Mouse (Mus musculus) lung, adult 2 months (tissue): Measurements from ENCODE around the gene Rspo1. TPM values are rescaled to one million over a fixed set of nuclear protein-coding genes. Genes with fewer than 3 reads are reported as not detected.

Experiments
- DNase-seq: peaks from one replicate; pipeline ENCODE4 v3.0.0; 2022
- H3K4me1 ChIP-seq: fragments of 200-500 bp; 2 replicates; pipeline ENCODE4 v1.6.1; 2011; ENCODE audit warnings: low read length; ENCODE audit not compliant: control insufficient read depth, insufficient read depth
- H3K4me3 ChIP-seq: fragments of 200-500 bp; replicated peaks from 2 replicates; pipeline ENCODE3; 2011; ENCODE audit warnings: low read depth, mild to moderate bottlenecking, control low read depth, low read length; ENCODE audit errors: extremely low read depth
- CTCF ChIP-seq: fragments of 200-500 bp; IDR thresholded peaks from 2 replicates; pipeline ENCODE4 v1.5.1; 2011; ENCODE audit warnings: mild to moderate bottlenecking, low read length, control low read depth; ENCODE audit not compliant: insufficient read depth
- POLR2A ChIP-seq: fragments of 200-500 bp; IDR thresholded peaks from 2 replicates; pipeline ENCODE4 v1.6.1; 2011; ENCODE audit warnings: low read depth, mild to moderate bottlenecking, control low read depth, low read length, borderline replicate concordance; ENCODE audit errors: extremely low read depth
- WGBS: fragments of 180-500 bp; shearing (Covaris S2); methylation state at CpG from one replicate; pipeline ENCODE4 v1.1.7; 2018; 5-methylcytosine and 5-hydroxymethylcytosine counted together
- polyA plus RNA-seq: library from polyadenylated mRNA; depleted of rRNA; stranded (reverse); fragments of >200 nt; gene quantifications from 2 replicates; pipeline ENCODE4 v1.2.3, GENCODE M21; 2012

The Rspo1 gene
- polyA plus RNA-seq, 1 experiment = 17.3 TPM

- Histone ChIP-seq H3K4me1 (peaks cover 5% of the 10 kb centered on the region; the same call in 1 of the 2 replicates), H3K4me3 (no peak within 1 kb of the TSS)
- DNase-seq = peak; percentile 15
- WGBS = 49% methylated on average over 10 of the region's 10 CpGs
- no peak for TF ChIP-seq POLR2A
- no peak for TF ChIP-seq CTCF
Observed at GRCm38 (mm10) chr4:125015806-125016635, 29.8 kb downstream of the Rspo1 start, which contains the start of gene Gnl2. Gnl2 (plus strand) TSS chr4:125016585.

GRCm38 (mm10) chr4:125017431-125017830, 31.2 kb downstream of the Rspo1 start:
- Histone ChIP-seq H3K4me1 (peaks cover 5% of the 10 kb centered on the region; the same call in 1 of the 2 replicates), H3K4me3 (no peak overlapping the region)
- TF ChIP-seq POLR2A (no peak), CTCF (no peak)
- DNase-seq = peak; percentile 33
- WGBS = 53% methylated on average over 11 of the region's 11 CpGs

GRCm38 (mm10) chr4:125020780-125021538, 34.7 kb downstream of the Rspo1 start:
- peaks cover 5% of the 10 kb centered on the region; the same call in 1 of the 2 replicates for H3K4me1 ChIP-seq
- WGBS = 28% methylated on average over 11 of the region's 11 CpGs
- TF ChIP-seq CTCF = peak; percentile 24; the same call in 1 of the 2 replicates
- no peak for TF ChIP-seq POLR2A

GRCm38 (mm10) chr4:125029891-125030614, 43.8 kb downstream of the Rspo1 start:
- peak; percentile 93 for DNase-seq
- peak; percentile 93; the same call in 1 of the 2 replicates for TF ChIP-seq POLR2A
- no peak for TF ChIP-seq CTCF
- Histone ChIP-seq H3K4me3 (peak overlapping the region; percentile 75), H3K4me1 (peaks cover 4% of the 10 kb centered on the region; the same call in 1 of the 2 replicates)
- WGBS = under 1% methylated on average over 50 of the region's 50 CpGs

More at GRCm38 (mm10) chr4:125020780-125021538, 34.7 kb downstream of the Rspo1 start:
- DNase-seq = no peak
- H3K4me3 ChIP-seq = no peak overlapping the region

GRCm38 (mm10) chr4:125034341-125034740, 48.1 kb downstream of the Rspo1 start:
- DNase-seq = no peak
- H3K4me3 ChIP-seq = no peak overlapping the region
- TF ChIP-seq POLR2A = no peak
- no peak for TF ChIP-seq CTCF
- 73% methylated on average over 4 of the region's 4 CpGs for WGBS
- H3K4me1 ChIP-seq = peaks cover 4% of the 10 kb centered on the region; the same call in 1 of the 2 replicates

GRCm38 (mm10) chr4:125044454-125044853, 58.2 kb downstream of the Rspo1 start:
- no peak for DNase-seq
- WGBS = 73% methylated on average over 7 of the region's 7 CpGs
- H3K4me1 ChIP-seq = no peaks in the 10 kb centered on the region
- H3K4me3 ChIP-seq = no peak overlapping the region
- no peak for TF ChIP-seq CTCF
- TF ChIP-seq POLR2A = no peak

GRCm38 (mm10) chr4:125055385-125055784, 69.2 kb downstream of the Rspo1 start:
- 79% methylated on average over 9 of the region's 9 CpGs for WGBS
- no peak for DNase-seq
- Histone ChIP-seq H3K4me3 (no peak overlapping the region), H3K4me1 (no peaks in the 10 kb centered on the region)
- TF ChIP-seq CTCF (no peak), POLR2A (no peak)

- Histone ChIP-seq H3K4me1 (no peaks in the 10 kb centered on the region), H3K4me3 (no peak overlapping the region)
- TF ChIP-seq CTCF (no peak), POLR2A (no peak)
- WGBS = 86% methylated on average over 4 of the region's 4 CpGs
- DNase-seq = no peak
Observed at GRCm38 (mm10) chr4:125056476-125056875, 70.2 kb downstream of the Rspo1 start.

- no peaks in the 10 kb centered on the region for H3K4me1 ChIP-seq
- no peak for DNase-seq
- no peak overlapping the region for H3K4me3 ChIP-seq
- 38% methylated on average over 3 of the region's 3 CpGs for WGBS
- no peak for TF ChIP-seq CTCF
- TF ChIP-seq POLR2A = no peak
Observed at GRCm38 (mm10) chr4:125057273-125057672, 71.0 kb downstream of the Rspo1 start.
